Mouse (Mus musculus): ENCODE measurements around the gene Lce6a.

Lce6a gene

DNA sequence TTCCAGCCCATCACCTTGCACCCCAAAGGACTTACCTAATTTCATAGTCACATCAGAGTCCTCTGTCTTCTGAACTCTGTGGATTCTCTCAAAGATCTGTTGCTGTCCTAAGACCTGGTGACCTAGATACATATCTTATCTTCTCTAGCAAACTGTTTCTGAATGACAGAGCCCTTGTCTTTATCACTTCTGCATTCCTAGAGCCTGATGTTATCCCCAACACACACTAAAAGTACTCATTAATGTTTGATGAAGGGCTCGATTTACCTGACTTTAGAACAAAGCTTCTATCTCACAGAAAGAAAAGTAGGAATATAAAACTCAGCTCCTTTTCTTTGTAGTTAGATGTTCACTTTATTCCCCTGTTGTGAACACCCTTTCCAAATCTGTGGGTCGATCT lies at the start of gene Lce6a:
Lce6a (minus strand) TSS at position 101 of the 400 bp plus-strand sequence.
- no peak for DNase-seq (ENCODE audit: low spot score in 2 of 2)

DNA sequence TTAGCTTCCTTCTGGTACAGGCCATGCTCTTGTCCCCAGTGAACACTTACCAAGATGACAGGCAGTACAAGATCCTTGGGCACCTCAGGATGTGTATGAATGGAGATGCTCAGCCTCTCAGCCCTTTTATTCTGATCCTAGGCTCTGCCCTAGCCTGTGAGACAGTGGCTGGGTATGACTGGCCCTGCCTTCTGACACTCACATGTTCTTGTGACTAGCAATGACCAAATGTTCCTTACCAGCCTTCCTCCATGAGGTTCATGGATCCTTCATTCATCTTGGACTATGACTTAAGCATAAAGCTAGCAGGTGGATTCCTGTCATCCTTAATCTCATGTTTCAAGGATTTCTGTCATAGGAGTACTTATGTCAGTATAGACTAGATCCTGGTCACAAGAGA lies 48.8 kb upstream of the Lce6a start, which contains the start of gene Lce1a2:
Lce1a2 (minus strand) TSS at position 101 of the 400 bp plus-strand sequence.
- DNase-seq (ENCODE audit: low spot score in 2 of 2): no peak

DNA sequence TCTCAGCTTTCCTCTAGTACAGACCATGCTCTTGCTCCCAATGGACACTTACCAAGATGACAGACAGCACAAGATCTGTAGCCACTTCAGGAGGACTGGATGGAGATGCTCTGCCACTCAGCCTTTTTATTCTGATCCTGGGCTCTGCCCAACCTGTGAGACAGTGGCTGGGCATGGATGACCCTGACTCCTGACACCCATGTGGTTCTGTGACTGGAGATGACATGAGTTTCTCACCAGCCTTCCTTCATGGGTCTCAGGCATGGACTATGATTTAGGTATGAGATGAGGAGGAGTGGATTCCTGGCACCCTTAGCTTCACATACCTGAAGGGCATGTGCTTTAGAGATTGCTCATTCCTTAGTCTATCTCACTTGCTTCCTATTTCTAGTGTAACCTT lies 35.4 kb upstream of the Lce6a start, which contains the start of gene Lce1b:
Lce1b (minus strand) TSS at position 101 of the 400 bp plus-strand sequence.
- DNase-seq (ENCODE audit: low spot score in 2 of 2): no peak

DNA sequence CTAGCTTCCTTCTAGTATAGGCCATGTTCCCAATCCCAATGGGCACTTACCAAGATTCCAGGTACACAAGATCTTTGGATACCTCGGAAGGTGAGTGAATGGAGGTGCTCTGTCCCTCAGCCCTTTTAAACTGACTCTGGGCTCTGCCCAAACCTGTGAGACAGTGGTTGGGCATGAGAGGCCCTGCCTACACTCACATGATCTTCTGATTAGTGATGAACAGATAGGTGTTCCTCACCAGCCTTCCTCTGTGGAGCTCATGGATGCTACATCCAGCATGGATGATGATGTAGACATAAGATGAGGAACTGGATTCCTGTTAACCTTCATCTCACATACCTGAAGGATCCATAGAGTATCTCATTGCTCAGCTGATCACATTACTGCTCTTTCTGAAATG lies 26.7 kb upstream of the Lce6a start, which contains the start of gene Lce1a1:
Lce1a1 (minus strand) TSS at position 101 of the 400 bp plus-strand sequence.
- DNase-seq (ENCODE audit: low spot score in 2 of 2): no peak

DNA sequence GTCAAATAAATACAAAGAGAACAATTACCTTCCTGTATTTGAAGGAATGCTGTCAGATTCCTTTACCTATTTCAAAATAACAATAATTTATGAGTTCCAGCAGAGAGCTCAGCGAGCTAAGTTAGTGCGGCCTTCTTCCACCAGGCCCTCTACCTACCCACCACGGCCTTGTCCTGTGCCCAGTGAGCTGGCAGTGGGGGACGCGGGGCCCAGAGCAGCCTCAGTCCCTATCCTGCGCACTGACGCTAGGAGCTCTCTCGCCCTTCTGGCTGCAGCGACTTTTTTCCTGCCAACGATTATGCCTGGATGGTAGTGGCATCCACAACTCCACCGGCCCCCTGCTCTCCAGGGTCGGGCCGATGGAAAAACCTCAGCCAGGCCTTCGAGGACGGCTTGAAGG lies 18.4 kb upstream of the Lce6a start:
- DNase-seq (ENCODE audit: low spot score in 2 of 2): no peak

DNA sequence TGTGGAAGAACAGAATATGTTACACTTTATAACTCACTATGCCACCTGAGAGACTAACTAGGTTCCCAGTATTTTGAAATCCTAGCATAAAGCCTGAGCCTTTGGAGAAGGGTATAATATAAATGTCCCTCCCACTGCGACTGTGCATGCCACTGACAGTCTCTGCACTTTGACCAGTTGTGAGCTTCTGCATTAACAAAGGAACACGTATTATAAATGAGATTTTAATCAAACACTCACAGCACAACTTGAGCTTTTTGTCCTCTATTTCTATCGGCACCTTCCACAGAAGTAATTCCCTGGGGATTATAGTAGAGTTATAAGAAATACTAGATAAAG lies 17.2 kb upstream of the Lce6a start:
- DNase-seq (ENCODE audit: low spot score in 2 of 2): no peak

DNA sequence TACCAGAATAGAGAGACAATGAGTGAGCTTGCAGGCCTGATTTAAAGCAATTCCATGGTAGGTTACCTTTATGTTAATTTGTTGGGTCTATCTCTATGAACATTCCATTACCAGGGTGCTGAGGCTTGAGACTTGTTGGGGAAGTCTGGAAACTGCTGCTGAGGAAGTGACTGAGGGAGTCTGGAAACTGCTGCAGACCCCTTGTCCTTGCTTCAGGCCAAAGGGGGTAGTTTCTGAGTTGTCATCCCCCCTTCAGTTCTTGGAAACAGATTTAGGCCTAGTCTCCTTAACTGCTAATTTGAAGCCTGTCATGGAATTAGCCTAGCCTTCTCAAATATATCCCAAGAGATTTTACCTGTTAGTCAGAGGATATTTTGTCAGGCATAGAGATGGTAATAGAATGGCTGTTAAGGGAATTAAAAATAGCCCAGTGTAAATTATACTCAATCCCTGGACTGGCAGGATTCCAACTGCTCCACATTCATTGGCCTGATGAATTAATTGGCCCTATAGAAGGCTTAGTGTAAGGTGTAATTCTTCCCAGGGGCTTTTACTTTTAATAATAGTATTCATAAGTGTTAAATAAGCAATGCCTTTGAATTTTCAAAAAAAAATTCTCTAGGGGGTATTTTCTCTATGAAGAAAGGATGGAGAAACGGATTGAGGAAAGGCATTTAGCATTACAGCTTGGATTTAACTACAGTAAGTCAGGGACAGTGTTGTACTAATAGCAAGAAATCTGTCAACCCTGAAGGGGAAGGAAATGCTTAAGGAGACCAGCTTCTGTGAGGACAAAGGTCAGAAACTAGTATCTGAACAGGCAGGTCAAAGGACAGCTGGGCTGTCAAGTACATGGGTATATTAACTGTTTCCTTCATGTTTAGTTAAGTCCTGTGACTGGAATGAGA lies 16.5 kb upstream of the Lce6a start:
- no peak for DNase-seq (ENCODE audit: low spot score in 2 of 2)

DNA sequence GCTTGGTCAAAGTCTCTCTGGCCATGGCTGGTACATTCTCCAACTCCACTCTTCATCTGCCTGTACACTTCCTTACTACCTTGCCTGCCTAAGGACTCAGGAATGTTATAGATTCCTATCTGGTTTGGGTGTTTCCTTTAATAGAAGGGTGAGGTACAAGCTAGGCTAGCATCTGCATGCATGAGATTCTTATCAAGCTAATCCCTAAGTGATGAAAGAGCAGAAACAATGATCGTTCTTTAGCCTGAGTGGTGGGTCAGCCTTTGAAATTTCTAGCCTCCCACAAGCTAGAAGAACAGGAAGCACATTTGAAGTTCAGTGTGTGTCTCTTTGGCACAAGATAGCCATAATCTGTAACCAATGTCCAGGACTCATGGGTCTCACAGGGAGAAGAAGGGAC lies 11.7 kb downstream of the Lce6a start:
- DNase-seq (ENCODE audit: low spot score in 2 of 2): no peak

DNA sequence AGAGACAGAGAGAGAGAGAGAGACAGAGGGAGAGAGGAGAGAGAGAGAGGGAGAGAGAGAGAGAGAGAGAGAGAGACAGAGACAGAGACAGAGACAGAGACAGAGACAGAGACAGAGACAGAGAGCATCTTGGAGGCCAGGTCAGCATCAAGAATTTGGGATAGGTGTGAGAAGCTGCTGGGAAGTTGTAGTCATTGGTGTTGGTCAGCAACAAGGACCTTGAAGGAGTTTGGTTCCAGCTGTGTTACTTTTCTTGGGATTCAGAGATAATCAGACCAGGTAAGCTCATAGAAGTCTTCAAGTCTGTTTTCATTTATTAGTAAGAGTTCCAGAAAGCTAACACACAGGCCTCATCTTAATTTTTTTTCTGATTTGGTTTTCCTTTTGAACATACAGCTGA lies 14.1 kb downstream of the Lce6a start, which contains the start of gene 2210017I01Rik:
2210017I01Rik (minus strand) TSS at position 101 of the 400 bp plus-strand sequence.
- DNase-seq (ENCODE audit: low spot score in 2 of 2): no peak

DNA sequence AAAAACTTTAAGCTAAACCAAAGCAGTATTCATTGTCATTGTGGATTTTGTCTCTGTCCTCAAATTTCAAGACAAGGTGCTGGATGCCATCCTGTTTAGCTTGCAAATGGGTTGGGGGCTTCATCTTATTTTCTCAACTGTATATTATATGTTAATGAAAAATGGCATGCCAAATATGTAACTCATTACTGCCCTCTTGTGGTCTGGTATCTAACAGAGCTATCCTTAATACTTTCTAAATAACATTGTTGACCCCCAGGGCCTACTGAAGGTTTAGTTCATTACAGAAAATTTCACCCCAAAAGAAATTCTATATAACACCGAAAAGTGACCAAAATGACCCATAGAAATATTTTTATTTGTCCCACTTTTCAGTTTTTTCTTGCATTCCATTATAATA lies 19.3 kb downstream of the Lce6a start:
- DNase-seq (ENCODE audit: low spot score in 2 of 2): no peak

DNA sequence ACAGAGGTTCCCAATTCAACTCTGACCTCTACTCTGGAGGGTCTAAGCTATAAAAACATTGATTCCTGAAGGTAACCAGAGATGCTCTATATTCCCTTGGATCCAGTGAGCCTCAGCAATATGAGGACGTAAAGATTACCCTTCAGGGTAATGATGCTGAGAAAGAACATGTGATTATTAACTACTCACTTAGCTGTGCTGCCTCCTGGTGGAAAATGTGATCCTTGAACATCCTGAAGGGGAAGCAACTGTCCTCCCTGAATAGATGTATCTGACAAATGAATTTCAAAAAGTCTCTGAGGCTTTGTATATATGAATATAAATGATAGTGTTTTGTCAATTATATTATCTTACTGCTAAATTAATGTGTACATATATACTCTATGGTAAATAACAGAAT lies 21.0 kb downstream of the Lce6a start:
- DNase-seq (ENCODE audit: low spot score in 2 of 2): no peak

DNA sequence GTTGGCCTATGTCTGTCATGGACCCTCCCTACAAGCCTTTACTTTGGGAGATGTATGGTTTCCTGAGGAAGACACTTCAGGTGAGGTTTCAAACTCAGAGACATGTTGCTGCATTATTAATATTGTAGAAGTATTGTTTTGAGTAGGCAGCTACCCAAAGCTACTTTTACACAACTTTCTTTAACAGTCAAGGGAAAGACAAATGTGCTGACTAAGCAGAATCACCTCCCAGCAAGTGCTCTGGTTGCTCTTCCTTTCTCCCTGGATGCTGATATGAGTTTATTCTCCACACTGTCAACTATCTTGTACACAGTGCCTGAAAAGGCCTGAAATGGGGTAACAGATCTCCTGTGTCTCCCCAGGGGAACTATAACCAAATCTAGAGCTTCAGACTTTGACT lies 21.5 kb downstream of the Lce6a start:
- DNase-seq (ENCODE audit: low spot score in 2 of 2): no peak

DNA sequence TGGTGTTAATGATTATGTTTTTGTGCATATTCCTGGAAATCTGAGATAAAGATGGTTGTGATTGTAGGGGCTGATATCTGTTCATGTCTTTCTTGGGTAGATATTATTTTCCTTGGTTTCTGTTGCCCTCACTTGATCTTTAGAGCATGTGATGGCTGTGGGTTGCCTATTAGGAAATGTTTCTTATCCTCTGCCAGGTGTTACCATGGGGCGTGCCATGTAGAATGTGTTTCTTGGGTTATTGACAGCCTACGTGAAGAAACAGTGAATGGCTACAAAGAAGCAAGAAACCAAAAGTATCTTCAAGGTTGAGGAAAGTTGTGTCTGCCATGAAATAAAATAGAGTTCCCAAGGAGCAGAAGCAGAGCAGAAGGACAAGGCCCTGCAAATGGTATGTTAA lies 23.0 kb downstream of the Lce6a start:
- DNase-seq (ENCODE audit: low spot score in 2 of 2): no peak

DNA sequence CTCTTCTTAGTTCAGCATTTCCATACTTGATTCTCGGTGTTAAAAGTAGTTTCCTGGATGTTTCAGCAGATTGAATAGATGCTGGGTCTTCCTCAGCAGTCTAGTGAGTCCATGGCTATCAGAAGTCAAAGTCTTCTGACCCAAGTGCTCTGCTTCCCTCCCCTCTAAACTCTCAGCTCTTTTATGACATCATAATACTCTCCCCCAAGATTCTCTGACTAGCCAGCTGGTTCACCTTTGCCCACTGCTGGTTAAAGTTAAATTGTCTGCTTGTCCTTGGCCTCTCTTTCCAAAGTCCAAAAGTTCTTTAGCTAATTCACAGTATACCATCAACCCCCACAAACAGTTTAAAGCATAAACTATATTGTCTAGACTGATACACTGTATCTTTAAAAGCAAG lies 32.6 kb downstream of the Lce6a start, which contains the start of gene Smcp:
Smcp (minus strand) TSS at position 140 of the 400 bp plus-strand sequence.
- no peak for DNase-seq (ENCODE audit: low spot score in 2 of 2)

DNA sequence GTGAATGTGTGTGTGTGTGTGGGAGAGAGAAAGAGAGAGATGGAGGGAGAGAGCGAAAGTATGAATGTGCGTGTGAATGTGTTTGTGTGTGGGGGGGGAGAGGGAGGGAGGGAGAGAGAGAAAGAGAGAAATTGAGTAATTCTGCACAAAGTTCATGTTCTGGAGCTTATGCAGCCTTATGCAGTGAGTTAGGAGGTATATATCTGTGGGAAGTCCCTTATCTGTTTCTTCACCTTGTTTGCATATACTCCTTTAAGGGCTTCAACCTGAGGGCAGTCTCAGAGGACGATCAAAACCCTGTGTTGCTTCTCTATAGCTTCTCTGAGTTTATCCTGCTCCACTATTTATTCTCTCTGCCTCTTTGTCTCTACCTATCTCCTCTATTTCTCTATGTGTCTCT lies 34.3 kb downstream of the Lce6a start:
- DNase-seq (ENCODE audit: low spot score in 2 of 2): no peak

DNA sequence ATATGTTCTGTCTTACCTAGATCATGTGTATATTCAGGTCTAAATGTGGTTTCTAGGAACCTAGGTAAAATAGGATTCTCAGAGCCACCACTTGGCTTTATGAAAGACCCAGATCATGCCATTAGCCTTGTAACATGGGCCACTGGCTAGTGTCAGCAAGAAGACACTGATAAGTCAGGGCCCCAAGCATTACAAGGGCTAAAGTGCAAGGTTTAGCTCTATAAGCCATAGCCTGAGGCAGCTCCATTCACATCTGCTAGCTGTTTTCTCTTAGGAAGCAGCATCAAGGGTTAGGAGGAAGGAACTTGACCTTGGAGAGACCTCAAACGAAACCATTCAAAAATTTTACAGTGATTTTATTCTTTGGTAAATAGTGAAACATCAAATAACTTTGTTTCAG lies 36.4 kb downstream of the Lce6a start:
- no peak for DNase-seq (ENCODE audit: low spot score in 2 of 2)

DNA sequence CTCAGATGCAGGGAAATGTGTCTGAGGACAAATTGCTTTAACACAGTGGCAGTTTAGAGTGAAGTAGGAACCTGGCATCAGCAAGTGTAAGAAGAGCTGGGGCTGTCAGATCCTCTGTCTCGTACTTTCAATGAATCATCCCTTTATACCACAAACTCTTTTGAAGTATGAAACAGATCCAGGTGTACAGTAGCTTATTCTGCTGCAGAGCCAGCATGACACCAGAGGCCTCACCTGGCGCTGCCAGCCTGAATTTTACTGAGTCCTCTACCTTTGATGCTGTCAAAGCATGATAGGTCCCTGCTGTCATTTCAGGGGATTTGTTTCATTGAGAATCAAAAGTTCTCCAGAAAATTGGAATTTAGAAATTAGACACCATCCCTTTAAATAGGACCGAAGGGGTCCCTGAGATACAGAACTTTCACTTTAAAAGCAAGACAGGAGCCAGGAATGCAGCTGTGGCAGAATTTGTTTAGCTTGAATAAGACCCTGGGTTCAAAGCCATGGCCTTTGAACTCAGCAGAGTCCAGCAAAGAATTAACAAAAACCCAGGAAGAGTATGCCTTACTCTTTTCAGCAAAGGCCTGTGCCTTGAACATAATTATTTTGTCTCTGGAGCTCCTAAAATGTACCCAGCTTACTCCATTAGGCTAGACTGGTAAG lies 38.2 kb downstream of the Lce6a start:
- no peak for DNase-seq (ENCODE audit: low spot score in 2 of 2)

DNA sequence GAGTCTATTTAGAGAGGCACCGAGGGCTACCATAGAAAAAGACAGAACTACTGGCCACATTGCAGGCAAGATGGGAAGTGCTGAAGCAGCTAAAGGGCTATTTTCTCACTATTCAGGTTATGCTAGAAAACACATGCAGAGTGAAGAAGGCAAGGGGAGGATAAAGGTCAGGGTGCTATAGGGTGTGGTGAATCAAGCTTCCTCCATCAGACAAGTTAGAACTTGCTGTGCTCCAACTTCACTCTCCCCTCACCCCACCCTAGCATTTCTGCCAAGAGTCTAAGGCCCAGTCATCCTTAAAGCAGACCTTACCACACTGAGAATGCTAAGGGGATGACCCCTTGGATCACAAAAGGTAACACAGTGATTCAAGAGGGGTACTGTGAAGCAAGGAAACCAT lies 42.0 kb downstream of the Lce6a start:
- DNase-seq (ENCODE audit: low spot score in 2 of 2): no peak

DNA sequence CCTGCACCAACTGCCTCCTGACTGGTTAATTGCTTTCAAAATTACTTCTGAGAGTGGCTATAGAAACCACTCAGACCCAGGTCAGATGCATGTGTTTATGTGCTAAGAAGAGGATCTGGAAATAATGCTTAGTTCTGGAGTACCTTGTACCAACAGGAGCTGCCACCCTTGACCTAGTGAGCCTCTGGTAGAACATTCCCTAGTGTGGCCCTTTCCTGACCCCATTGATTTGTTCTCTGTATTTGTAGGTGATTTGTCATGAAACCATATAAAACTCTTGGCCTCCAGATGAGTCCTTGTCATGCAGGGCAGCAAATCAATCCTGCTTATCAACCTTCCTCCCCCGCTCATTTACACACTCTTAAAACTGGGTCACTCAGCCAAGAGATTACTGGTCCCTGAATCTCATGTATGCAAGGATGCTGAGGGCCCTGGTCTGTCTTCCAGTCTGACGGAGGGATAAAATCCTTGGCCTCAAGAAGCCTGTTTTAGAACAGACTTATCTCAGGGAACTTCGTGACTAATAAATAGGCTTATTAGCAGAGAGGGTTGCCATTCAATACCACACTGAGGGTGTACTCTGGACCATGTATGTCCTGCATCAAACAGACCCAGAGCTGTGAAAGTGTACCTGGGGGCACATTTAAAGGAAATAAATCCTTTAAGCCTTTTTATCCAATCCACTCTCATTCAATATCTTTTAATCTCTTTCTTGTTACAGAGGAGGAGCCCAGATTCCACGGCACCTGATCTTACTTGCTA lies 42.6 kb downstream of the Lce6a start:
- DNase-seq (ENCODE audit: low spot score in 2 of 2): no peak

DNA sequence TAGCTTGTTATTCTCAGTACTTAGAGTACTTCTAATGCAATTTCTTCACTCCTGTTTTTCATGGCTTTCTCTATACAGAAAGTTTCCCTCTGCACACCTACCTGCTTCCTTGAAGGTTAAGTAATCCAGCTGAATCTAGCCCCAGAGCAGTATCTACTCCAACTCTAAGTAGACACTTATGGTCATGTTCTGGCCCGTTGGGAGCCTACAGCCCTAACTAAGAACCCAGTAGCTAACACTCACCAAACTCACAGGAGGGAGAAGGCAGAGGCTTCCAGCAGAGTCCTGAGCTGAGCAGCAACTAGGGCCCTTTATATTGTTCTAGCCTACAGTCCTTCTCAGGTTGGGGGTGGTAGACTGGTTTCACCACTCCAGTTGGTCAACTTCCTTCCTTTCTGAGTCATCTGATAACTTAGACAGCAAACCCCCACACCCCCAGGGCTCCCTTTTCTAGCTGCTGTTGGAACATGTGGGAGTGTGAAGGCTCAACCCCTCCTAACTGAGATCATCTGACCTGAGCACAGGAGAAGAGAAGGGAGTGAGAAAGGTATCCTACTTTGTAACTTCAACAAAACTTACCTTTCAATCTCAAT lies 47.9 kb downstream of the Lce6a start, which contains the start of gene Ivl:
Ivl (minus strand) TSS at position 287 of the 593 bp plus-strand sequence.
- no peak for DNase-seq (ENCODE audit: low spot score in 2 of 2)

DNA sequence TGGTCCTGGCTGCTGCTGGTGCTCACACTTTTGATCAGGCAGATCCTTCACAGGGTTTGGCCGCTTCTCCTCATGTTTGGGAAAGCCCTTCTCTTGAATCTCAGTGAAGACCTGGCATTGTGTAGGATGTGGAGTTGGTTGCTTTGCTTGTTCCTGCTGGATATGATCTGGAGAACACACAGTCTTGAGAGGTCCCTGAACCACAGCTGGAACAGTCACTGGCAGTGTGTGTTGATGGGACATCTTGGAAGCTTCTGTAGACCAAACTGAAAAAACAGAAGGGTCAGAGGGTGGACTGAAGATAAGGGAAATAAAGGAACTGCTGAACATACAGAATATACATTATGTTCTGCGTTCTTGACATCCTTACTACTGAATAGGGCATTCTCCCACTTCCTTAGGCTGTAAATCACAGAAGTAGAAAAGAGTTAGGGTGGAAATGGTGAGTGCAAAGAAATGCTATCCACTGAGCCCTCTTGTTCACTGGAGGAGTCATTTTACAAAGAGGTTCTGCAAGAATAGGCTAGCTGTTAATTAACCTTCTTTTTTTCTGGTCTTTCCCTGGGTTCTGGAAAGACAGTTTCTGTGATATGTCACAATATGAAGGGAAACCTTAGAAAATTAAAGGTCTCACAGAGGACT lies 48.8 kb downstream of the Lce6a start:
- no peak for DNase-seq (ENCODE audit: low spot score in 2 of 2)
